Mouse (Mus musculus): Measurements from ENCODE around the gene 2310033P09Rik. TPM values are rescaled to one million over a fixed set of nuclear protein-coding genes. Genes with fewer than 3 reads are reported as not detected.
A peak's percentile ranks its signal among the peaks of the same experiment; 100 is the strongest.

The 2310033P09Rik gene
- polyA plus RNA-seq, 1 experiment from 2014 or later = 24.6 TPM

DNA sequence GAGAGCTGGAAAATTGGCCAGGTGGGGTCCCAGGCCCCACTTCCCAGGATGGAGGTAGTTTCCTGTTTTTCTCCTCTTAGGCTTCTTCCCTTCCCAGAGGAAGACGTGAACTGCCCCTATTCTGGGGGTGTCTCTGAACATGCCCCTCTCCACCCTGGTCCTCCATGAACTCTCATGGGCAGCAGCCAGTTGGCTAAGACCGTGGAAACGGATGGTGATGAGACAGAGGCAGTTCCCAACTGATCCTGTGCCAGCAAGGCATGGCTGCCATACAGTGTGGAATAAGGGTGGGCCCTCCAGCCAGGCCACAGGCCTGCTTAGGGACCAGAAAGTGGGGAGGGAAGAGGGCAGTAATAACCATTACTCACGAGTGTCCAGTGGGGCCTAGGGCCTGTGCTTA, 37.6 kb upstream of the 2310033P09Rik start:
- peaks cover 15% of the 10 kb centered on the region for H3K27me3 ChIP-seq
- no peak for DNase-seq (ENCODE audit: low read depth, low spot score)
- in situ Hi-C loops (cut with MboI; ENCODE audit: low pct_unique_long_range_greater_than_20kb) = no loop called here
- CTCF ChIA-PET = no interaction called here
- POLR2A ChIA-PET = no interaction called here
- no peak for TF ChIP-seq CTCF (IDR thresholded peaks at IDR 0.05)
- no peak for ATAC-seq

DNA sequence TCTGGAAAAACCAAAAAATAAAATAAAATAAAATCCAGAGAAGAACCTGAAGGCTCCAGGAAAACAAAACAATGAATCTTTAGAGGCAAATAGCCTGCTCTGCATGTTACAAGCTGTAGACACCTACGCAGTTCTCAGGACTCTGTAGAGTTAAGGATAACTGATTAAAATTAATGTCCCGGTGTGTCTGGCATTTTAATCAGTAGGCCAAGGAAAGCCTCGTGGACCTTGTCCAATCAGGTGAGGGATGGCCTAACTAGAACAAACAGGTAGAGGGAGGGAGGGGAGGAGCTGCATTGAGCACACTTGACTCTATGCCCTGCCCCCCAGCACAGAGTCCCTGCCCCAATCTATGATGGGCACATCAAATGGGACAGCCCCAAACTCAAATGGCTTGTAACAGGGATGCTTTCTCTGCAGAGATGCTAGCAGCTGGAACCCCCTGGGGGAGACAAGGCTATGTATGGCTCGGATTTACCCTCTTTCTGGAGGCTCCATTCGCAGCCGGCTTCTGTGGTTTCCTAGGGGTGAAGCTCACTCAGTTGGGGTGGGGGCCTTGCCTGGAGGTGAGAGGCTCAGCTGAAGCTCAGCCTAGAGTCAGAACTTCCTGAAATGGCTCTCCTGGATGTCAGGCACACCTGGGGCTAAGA, 33.8 kb upstream of the 2310033P09Rik start:
- no peak for DNase-seq (ENCODE audit: low read depth, low spot score)

DNA sequence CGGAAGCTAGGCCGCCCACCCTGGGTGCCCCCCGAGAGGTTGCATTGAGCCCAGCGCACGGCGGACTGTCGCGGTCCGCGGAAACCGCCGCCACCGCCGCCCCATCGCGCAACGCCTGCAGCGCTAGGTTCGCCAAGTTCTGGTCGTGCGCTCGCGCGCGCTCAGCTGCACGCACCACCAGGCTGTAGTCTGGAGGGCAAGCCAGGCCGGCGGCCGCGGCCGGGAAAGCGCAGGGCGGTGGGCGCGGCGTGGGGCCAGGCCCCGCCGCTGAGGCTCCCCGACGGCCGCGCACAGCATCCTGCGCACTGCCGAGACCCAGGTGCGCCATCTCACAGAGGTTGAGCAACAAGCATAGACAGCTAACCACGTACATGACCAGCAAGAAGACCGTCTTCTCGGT, 31.6 kb upstream of the 2310033P09Rik start:
- POLR2A ChIA-PET = no interaction called here
- DNase-seq (ENCODE audit: low read depth, low spot score) (no peak), ATAC-seq (no peak)
- CTCF ChIA-PET = no interaction called here
- peaks cover 36% of the 10 kb centered on the region for H3K27me3 ChIP-seq
- no peak for TF ChIP-seq CTCF (IDR thresholded peaks at IDR 0.05)
- in situ Hi-C loops (cut with MboI; ENCODE audit: low pct_unique_long_range_greater_than_20kb) = no loop called here

More for the DNA sequence above, 33.8 kb upstream of the 2310033P09Rik start:
- ChIA-PET POLR2A (interaction anchor here (0.6 to 0.9 kb wide), 2 partner anchors 9 to 11 kb away, joined by 3 to 5 read pairs; partner anchors contain the start of genes Gjc2 and Iba57), CTCF (interaction anchor here (1.4 to 1.5 kb wide), 2 partner anchors 9 to 22 kb away, joined by 3 to 8 read pairs; partner anchors contain the start of gene Gjc2)
- peaks cover 36% of the 10 kb centered on the region for H3K27me3 ChIP-seq
- ATAC-seq = no peak
- no peak for TF ChIP-seq CTCF (IDR thresholded peaks at IDR 0.05)
- in situ Hi-C loops (cut with MboI; ENCODE audit: low pct_unique_long_range_greater_than_20kb) = no loop called here

GRCm38 (mm10) chr11:59176921-59177320, 31.2 kb upstream of the 2310033P09Rik start:
- in situ Hi-C loops (cut with MboI; ENCODE audit: low pct_unique_long_range_greater_than_20kb) = no loop called here
- H3K27me3 ChIP-seq = peaks cover 36% of the 10 kb centered on the region
- POLR2A ChIA-PET = no interaction called here
- CTCF ChIA-PET = no interaction called here
- ATAC-seq (no peak), DNase-seq (ENCODE audit: low read depth, low spot score) (no peak)
- no peak for TF ChIP-seq CTCF (IDR thresholded peaks at IDR 0.05)

DNA sequence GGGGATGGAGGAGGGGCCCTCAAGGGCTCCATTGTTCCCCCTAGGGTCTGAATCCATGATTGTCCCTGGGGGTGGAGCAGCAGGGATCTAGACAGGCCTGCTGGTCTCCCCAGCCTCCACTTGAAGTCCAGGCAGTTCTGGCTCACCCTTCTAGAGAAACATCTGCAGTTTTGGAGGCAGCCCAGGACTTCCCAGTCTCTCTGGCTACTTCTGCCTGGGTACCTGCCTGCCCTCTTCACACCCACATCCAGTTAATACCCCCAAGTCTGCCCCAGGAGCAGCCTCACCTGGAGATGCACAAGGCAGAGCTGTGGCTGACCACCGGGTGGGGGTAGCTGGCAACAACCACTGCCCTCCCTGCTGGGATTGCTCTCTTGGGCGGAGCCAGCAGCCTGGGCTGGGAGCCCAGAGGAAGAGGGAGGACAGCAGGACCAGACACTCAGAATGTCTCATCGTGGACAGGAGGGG, 25.2 kb upstream of the 2310033P09Rik start, which contains the start of gene Gjc2:
Gene Gjc2 (minus strand): TSS at position 350 of the 468 bp plus-strand sequence.
- peaks cover under 1% of the 10 kb centered on the region for H3K27me3 ChIP-seq
- DNase-seq (ENCODE audit: low read depth, low spot score) (no peak), ATAC-seq (no peak)
- TF ChIP-seq CTCF (IDR thresholded peaks at IDR 0.05) = no peak
- POLR2A ChIA-PET = interaction anchor here (1.3 kb wide), 1 partner anchor 9 kb away, joined by 3 read pairs; no protein-coding TSS in a partner anchor
- in situ Hi-C loops (cut with MboI; ENCODE audit: low pct_unique_long_range_greater_than_20kb) = loop anchor here (5.0 kb wide), 1 partner anchor 81 kb away; no protein-coding TSS in a partner anchor
- CTCF ChIA-PET = interaction anchor here (0.9 to 1.9 kb wide), 5 partner anchors 9 to 31 kb away, joined by 3 to 8 read pairs (median 5); partner anchors contain the start of gene Iba57

GRCm38 (mm10) chr11:59183821-59184220, 24.3 kb upstream of the 2310033P09Rik start:
- ATAC-seq (peak; percentile 78), DNase-seq (ENCODE audit: low read depth, low spot score) (no peak)
- POLR2A ChIA-PET = interaction anchor here (1.3 kb wide), 1 partner anchor 10 kb away, joined by 3 read pairs; no protein-coding TSS in a partner anchor
- no peak for TF ChIP-seq CTCF (IDR thresholded peaks at IDR 0.05)
- CTCF ChIA-PET = interaction anchor here (1.2 to 1.9 kb wide), 4 partner anchors 10 to 32 kb away, joined by 3 to 8 read pairs (median 4); no protein-coding TSS in a partner anchor
- no peaks in the 10 kb centered on the region for H3K27me3 ChIP-seq
- in situ Hi-C loops (cut with MboI; ENCODE audit: low pct_unique_long_range_greater_than_20kb) = loop anchor here (5.0 kb wide), 1 partner anchor 82 kb away; no protein-coding TSS in a partner anchor

- POLR2A ChIA-PET = no interaction called here
- ATAC-seq (no peak), DNase-seq (ENCODE audit: low read depth, low spot score) (no peak)
- TF ChIP-seq CTCF (IDR thresholded peaks at IDR 0.05) = no peak
- H3K27me3 ChIP-seq = no peaks in the 10 kb centered on the region
- CTCF ChIA-PET = interaction anchor here (1.0 to 1.2 kb wide), 3 partner anchors 12 to 87 kb away, joined by 3 to 4 read pairs (median 3); no protein-coding TSS in a partner anchor
- in situ Hi-C loops (cut with MboI; ENCODE audit: low pct_unique_long_range_greater_than_20kb) = no loop called here
Observed at GRCm38 (mm10) chr11:59185490-59185889, 22.6 kb upstream of the 2310033P09Rik start.

GRCm38 (mm10) chr11:59187706-59188105, 20.4 kb upstream of the 2310033P09Rik start:
- in situ Hi-C loops (cut with MboI; ENCODE audit: low pct_unique_long_range_greater_than_20kb) = no loop called here
- DNase-seq (ENCODE audit: low read depth, low spot score) = no peak
- H3K27me3 ChIP-seq = no peaks in the 10 kb centered on the region
- ATAC-seq = no peak
- ChIA-PET POLR2A (no interaction called here), CTCF (no interaction called here)
- TF ChIP-seq CTCF (IDR thresholded peaks at IDR 0.05) = no peak

DNA sequence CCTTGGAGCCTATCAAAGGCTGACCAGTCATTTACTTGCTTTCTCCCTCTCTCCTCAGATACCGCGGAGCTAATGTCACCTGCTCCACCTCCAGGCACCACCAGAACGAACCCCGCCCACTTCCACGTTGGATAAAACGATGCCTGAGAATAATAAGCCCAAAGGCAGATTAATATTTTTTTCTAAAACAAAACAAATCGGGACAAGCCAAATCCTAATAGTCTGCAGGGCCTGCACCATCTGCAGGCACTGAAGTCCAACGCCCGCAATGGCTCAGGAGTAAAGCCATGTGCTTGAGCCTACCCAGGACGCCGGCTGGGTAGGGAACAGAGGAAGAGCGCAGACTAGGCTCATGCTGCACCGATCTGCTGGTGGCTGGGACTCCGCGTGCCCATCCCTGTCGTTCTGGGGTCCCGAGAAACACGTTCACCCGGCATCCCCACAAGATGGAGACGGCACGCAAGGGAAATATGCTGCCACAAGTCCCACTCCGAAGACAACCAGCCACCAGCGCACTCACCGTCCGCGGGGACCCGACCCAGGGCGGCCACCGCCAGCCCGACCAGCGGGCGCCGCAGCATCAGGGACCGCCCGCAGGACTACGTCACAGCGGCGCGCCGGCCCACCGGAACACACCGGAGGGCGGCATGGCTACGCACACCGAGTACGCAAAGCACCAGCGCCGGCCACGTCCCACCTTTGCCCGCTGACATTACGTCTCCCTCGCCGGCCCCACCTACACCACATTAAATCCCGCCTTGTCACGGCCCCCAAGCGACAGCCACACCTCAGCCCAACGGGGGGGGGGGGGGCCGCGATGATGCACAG, 16.7 kb upstream of the 2310033P09Rik start:
- TF ChIP-seq CTCF (IDR thresholded peaks at IDR 0.05) = no peak
- no peak for DNase-seq (ENCODE audit: low read depth, low spot score)
- CTCF ChIA-PET = no interaction called here
- peak; percentile 82 for ATAC-seq
- in situ Hi-C loops (cut with MboI; ENCODE audit: low pct_unique_long_range_greater_than_20kb) = no loop called here
- H3K27me3 ChIP-seq = no peaks in the 10 kb centered on the region
- POLR2A ChIA-PET = interaction anchor here (0.6 to 1.0 kb wide), 2 partner anchors 11 to 51 kb away, joined by 3 to 7 read pairs; partner anchors contain the start of gene Mrpl55

DNA sequence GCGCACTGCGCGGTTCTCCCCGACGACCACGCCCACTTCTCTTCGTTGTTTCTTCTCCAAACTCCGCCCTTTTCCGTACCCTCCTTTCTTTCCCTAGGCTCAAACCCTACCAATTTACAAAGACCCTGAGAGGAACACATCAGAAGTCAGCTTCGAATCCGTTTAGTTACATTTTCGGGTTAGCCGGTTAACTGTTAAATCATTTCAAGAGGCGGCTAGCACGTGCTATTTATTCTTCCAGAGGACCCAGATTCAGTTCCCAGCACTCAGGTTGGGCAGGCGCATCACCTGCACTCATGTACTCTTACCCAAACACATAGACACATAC, 16.1 kb upstream of the 2310033P09Rik start, which contains the start of gene Guk1:
Gene Guk1 (minus strand): TSS at position 154 of the 328 bp plus-strand sequence.
- DNase-seq (ENCODE audit: low read depth, low spot score) = no peak
- ChIA-PET CTCF (no interaction called here), POLR2A (no interaction called here)
- no peak for ATAC-seq
- in situ Hi-C loops (cut with MboI; ENCODE audit: low pct_unique_long_range_greater_than_20kb) = no loop called here
- TF ChIP-seq CTCF (IDR thresholded peaks at IDR 0.05) = no peak
- no peaks in the 10 kb centered on the region for H3K27me3 ChIP-seq
